Mouse (Mus musculus): ENCODE results near the gene Arhgef40.

Gene Arhgef40

DNA sequence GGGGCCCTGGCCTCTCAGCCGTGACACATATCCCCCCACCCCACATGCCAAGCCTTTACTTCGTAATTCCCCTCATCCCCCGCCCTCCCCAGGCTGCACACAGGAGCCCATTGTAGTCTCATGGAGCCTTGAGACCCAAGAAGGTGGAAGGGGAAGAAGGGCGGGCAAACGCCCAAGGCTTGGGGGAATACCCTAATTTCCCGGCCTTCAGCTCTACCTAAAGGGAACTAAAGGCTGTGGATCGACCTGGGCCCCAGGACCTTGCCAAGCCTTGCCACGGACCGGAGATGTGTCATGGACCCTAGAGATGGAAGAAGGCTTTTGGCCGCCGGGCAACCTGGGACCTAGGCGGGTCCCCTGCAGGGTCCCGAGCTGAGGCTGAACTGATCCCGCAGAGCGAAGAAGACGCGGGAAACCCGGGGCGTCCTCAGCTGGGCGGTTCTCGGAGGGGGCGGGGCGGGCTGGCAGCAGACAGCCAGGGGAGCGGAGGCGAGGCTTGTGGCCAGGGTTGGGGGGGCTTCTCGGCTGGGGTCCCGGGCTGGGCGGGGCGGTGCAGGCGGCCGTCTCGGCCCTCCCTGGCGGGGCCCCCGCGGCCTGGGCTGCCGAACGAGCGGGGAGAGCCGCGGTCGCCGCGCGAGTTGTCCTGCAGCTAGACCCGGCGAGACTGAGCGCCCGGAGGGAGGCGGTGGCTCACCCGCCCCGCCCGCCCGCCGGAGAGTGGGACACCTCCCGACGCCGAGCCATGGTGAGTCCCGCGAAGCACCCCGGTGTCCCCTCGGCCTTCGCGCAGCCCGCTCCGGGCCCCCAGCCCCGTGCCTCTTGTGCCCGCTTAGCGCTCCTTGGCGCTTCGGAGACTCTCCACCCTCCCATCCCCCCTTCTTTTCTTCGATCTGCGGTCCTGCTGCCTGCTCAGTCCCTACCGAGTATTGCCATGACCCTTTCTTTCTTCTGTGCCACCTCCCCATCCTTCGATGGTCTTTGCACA lies at the start of gene Arhgef40:
TSS of gene Arhgef40 (plus strand) at position 473 of the 985 bp plus-strand sequence.
- peak; percentile 80 for DNase-seq (ENCODE audit: extremely low read depth, insufficient read length, low spot score)

DNA sequence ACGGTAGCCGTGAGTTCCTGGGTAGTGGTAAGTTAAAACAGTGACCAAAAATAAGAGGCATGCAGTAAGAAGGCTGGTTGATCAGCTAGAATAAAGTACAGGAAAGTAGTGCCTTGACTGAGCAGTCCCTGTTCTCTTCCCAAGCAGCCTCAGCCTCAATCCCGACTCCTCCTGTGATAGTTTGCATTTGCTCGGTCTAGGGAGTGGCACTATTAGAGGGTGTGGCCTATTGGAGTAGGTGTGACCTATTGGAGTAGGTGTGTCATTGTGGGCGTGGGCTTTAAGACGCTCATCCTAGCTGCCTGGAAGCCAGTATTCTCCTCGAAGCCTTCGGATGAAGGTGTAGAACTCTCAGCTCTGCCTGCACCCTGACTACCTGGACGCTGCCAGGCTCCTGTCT lies 45.5 kb upstream of the Arhgef40 start:
- no peak for DNase-seq (ENCODE audit: extremely low read depth, insufficient read length, low spot score)

- no peak for DNase-seq (ENCODE audit: extremely low read depth, insufficient read length, low spot score)
Measured at GRCm38 (mm10) chr14:51940944-51941560, 43.5 kb upstream of the Arhgef40 start.

DNA sequence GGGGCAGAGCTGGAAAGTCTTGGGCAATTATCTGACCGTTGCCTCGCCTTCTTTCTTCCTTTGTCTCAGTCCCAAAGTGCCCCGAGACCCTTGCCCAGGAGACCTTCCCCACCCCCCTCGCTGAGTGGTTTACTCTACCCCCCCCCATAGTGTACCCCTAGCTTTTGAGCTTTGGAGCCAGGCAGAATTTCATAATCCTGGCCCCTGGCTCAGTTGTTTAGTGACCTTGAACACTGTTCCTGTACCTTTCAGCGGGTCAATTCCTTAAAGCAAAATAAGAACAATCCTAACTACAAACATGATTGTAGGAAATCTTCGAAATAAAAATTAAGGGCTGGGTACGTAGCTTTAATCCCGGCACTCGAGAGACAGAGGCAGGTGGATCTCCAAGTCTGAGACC lies 42.9 kb upstream of the Arhgef40 start:
- no peak for DNase-seq (ENCODE audit: extremely low read depth, insufficient read length, low spot score)

DNA sequence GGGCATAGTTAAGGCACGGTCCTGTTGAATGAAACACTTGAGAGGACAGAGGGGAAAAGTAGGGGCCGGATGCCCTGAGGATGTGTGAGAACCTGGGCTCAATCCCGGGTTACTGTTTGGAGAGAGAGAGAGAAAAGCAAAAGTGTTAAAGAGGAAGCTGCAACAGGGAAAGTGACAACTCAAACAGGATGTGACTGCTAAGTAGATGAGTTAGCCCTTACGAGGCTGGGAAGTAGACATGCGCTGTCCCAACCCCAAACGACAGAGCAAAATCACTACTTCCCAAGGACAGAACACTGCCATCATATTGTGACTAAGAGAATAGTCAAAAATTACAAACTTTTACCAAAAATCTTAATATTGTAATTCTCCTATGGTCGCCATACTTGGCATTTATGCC lies 42.3 kb upstream of the Arhgef40 start:
- DNase-seq (ENCODE audit: extremely low read depth, insufficient read length, low spot score): no peak

GRCm38 (mm10) chr14:51943336-51943735 lies 41.2 kb upstream of the Arhgef40 start:
- DNase-seq (ENCODE audit: extremely low read depth, insufficient read length, low spot score): no peak

DNA sequence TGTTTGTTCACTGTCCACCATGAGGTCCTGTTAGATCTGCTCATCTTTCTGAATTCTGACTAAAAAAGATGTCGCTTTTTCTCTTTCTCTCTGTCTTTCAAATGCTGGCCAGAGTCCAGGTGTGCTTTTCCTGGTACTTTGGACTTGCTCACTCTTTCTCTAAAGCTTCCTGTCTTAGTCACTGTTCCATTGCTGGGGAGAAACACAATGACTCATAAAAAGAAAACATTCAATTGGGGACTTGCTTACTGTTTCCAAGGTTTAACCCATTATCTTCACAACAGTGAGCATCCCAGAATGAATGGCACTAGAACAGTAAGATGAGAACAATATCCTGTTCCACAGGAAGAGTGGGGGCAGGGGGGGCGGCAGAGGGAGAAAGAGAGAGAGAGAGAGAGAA lies 24.2 kb upstream of the Arhgef40 start:
- no peak for DNase-seq (ENCODE audit: extremely low read depth, insufficient read length, low spot score)

DNA sequence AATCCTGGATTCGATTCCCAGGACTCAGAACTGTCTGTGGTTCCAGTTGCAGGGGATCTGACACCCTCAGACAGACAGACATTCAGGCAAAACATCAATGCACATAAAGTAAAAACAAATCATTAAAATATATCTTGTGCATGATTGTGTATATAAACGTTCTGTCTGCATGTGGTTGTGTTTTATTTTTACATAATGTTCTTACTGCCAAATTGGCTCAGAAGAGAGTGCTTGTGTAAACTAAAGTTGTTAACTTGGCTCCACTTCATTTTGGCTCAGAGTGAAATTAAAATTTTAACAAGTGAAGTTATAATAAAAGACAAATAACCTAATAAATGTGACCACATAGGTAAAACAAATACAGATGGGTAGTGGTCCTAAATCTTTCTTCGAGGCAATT lies 17.1 kb upstream of the Arhgef40 start:
- DNase-seq (ENCODE audit: extremely low read depth, insufficient read length, low spot score): no peak

DNA sequence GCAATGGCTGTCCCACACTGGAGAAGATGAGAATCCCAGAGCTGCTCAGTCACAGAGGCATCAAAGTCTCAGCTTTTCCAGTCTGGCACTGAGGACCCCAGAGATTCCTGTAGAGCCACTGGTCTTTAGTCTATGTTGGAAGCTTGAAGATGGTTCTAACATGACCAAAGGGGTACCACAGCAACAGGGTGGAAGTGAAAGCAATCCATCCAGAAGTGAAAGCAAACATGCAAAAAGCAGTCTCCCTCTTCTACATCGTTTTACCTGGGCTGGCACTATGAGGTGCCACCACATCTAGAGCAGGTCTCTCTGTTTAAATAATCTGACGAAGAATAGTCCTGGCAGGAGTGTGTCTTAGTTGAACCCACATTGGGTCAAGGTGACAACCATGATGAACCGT lies 5.3 kb upstream of the Arhgef40 start:
- DNase-seq (ENCODE audit: extremely low read depth, insufficient read length, low spot score): no peak

GRCm38 (mm10) chr14:51983251-51983650 lies 1.3 kb upstream of the Arhgef40 start:
- no peak for DNase-seq (ENCODE audit: extremely low read depth, insufficient read length, low spot score)

DNA sequence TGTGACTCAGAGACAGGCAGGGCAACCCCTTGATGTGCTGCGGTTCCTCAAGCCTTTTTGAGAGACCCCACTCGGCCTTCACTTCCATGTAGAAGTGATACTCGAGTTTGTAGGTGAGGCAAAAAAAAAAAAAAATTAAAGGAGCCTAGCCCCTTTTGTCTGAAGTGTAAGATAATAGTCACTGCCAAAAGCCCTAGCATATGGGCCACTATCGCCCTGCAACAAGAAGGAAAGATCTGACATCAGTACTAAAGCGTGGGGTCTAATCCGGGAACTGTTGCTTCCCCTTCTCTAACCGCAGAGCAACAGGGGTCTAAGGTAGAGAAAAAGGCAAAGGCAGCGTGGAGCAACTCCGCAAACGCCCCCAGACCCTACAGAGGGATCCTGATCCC lies 668 bp upstream of the Arhgef40 start:
- DNase-seq (ENCODE audit: extremely low read depth, insufficient read length, low spot score): no peak

GRCm38 (mm10) chr14:51985301-51986152 lies 1.0 kb downstream of the Arhgef40 start:
- peak; percentile 91 for DNase-seq (ENCODE audit: extremely low read depth, insufficient read length, low spot score)

- no peak for DNase-seq (ENCODE audit: extremely low read depth, insufficient read length, low spot score)
Measured at GRCm38 (mm10) chr14:51986153-51986505, 1.6 kb downstream of the Arhgef40 start.

DNA sequence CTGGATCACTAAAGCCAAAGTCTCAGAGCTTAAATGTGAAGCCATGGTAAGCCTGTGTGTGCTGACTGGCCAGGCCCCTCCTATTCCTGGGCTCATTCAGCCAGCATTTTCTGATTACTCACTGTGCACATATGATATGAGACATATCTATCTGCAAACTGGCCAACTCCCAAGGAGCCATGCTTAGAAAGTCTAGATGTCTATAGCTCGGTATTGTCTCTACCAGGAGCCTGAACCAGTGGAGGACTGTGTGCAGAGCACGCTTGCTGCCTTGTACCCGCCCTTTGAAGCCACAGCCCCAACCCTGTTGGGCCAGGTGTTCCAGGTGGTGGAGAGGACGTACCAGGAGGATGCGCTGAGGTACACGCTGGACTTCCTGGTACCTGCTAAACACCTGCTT lies 2.7 kb downstream of the Arhgef40 start:
- no peak for DNase-seq (ENCODE audit: extremely low read depth, insufficient read length, low spot score)

GRCm38 (mm10) chr14:51988731-51989130 lies 4.2 kb downstream of the Arhgef40 start:
- no peak for DNase-seq (ENCODE audit: extremely low read depth, insufficient read length, low spot score)

GRCm38 (mm10) chr14:51989461-51989970 lies 5.0 kb downstream of the Arhgef40 start:
- DNase-seq (ENCODE audit: extremely low read depth, insufficient read length, low spot score): no peak

- no peak for DNase-seq (ENCODE audit: extremely low read depth, insufficient read length, low spot score)
Measured at GRCm38 (mm10) chr14:51994453-51994852, 9.9 kb downstream of the Arhgef40 start.

GRCm38 (mm10) chr14:51995219-51995871 lies 10.8 kb downstream of the Arhgef40 start:
- DNase-seq (ENCODE audit: extremely low read depth, insufficient read length, low spot score): no peak

DNA sequence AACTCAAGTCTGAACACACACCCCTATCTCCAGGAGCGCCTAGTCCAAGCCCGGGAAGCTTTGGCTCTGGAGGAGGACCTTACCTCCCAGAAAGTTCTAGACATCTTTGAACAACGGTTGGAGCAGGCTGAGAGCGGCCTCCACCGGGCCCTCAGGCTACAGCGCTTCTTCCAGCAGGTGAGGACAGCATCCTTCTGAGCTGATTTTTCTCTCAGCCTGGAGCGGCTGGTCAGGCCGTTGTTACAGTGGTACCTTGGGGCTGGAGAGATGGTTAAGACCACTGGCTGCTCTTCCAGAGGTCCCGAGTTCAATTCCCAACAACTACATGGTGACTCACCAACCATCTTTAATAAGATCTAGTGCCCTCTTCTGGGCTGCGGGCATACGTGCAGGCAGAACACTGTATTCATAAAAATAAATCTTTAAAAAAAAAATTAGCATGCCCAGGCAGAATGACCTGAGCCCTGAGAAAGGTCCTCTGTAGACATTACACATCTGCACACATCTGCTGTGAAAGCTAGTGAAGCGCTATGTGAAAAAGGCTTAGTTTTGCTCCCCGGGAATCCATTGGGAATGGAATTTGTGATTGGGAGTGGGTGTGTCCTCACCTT lies 11.8 kb downstream of the Arhgef40 start:
- no peak for DNase-seq (ENCODE audit: extremely low read depth, insufficient read length, low spot score)

GRCm38 (mm10) chr14:51996866-51997265 lies 12.3 kb downstream of the Arhgef40 start:
- DNase-seq (ENCODE audit: extremely low read depth, insufficient read length, low spot score): no peak

Data from 3134 (cell line).